Mouse (Mus musculus) frontal cortex, adult 2 months (tissue): Measurements from ENCODE around the gene Nop56. TPM values are rescaled to one million over a fixed set of nuclear protein-coding genes. Genes with fewer than 3 reads are reported as not detected.
A peak's percentile ranks its signal among the peaks of the same experiment; 100 is the strongest.

ENCODE experiments used
- DNase-seq, 2 experiments: peaks; one replicate each; pipeline ENCODE4 v3.0.0; 2022; ENCODE audit warnings: low spot score in 1 of 2; ENCODE audit errors: extremely low spot score in 1 of 2
- polyA plus RNA-seq: library from polyadenylated mRNA; depleted of rRNA; stranded (reverse); fragments of >200 nt; gene quantifications from 2 replicates; pipeline ENCODE4 v1.2.3, GENCODE M21; 2012; rRNA removed

Nop56 gene
- 158 and 163 TPM in 2 replicates for polyA plus RNA-seq

GRCm38 (mm10) chr2:130274149-130274861 lies at the start of gene Nop56:
TSS of gene Nop56 (plus strand) at chr2:130274430.
- DNase-seq = peak; percentile 97 to 100

GRCm38 (mm10) chr2:130246912-130247311 lies 27.3 kb upstream of the Nop56 start:
- peak in 1 of 2 experiments; percentile 75 for DNase-seq

- no peak for DNase-seq
Observed at GRCm38 (mm10) chr2:130248226-130248625, 26.0 kb upstream of the Nop56 start.

GRCm38 (mm10) chr2:130256762-130257161 lies 17.5 kb upstream of the Nop56 start:
- DNase-seq = no peak

GRCm38 (mm10) chr2:130260822-130261221 lies 13.4 kb upstream of the Nop56 start:
- DNase-seq = no peak

- no peak for DNase-seq
Observed at GRCm38 (mm10) chr2:130261914-130262313, 12.3 kb upstream of the Nop56 start.

GRCm38 (mm10) chr2:130262398-130262797 lies 11.8 kb upstream of the Nop56 start:
- no peak for DNase-seq

GRCm38 (mm10) chr2:130265520-130265919 lies 8.7 kb upstream of the Nop56 start:
- DNase-seq = no peak

- DNase-seq = no peak
Observed at GRCm38 (mm10) chr2:130268074-130268473, 6.2 kb upstream of the Nop56 start.

- DNase-seq = peak in 1 of 2 experiments; percentile 50
Observed at GRCm38 (mm10) chr2:130273732-130274131, 498 bp upstream of the Nop56 start.

GRCm38 (mm10) chr2:130274862-130275261 lies 632 bp downstream of the Nop56 start:
- no peak for DNase-seq

- DNase-seq = peak in 1 of 2 experiments; percentile 56
Observed at GRCm38 (mm10) chr2:130275649-130276048, 1.4 kb downstream of the Nop56 start.

- no peak for DNase-seq
Observed at GRCm38 (mm10) chr2:130279600-130280091, 5.4 kb downstream of the Nop56 start.

- peak in 1 of 2 experiments; percentile 55 for DNase-seq
Observed at GRCm38 (mm10) chr2:130280224-130280623, 6.0 kb downstream of the Nop56 start.

GRCm38 (mm10) chr2:130280818-130281217 lies 6.6 kb downstream of the Nop56 start:
- no peak for DNase-seq

- peak; percentile 79 to 93 for DNase-seq
Observed at GRCm38 (mm10) chr2:130283854-130284654, 9.8 kb downstream of the Nop56 start, which contains the start of gene Idh3b. TSS of gene Idh3b (minus strand) at chr2:130284547.

- DNase-seq = no peak
Observed at GRCm38 (mm10) chr2:130289086-130289485, 14.9 kb downstream of the Nop56 start.

GRCm38 (mm10) chr2:130291434-130291833 lies 17.2 kb downstream of the Nop56 start:
- peak; percentile 69 to 86 for DNase-seq

- DNase-seq = no peak
Observed at GRCm38 (mm10) chr2:130293009-130293408, 18.8 kb downstream of the Nop56 start.

GRCm38 (mm10) chr2:130293486-130293885 lies 19.3 kb downstream of the Nop56 start:
- no peak for DNase-seq

- no peak for DNase-seq
Observed at GRCm38 (mm10) chr2:130294218-130294935, 20.1 kb downstream of the Nop56 start.
